Mouse (Mus musculus) CH12.LX (cell line): Measurements from ENCODE around the gene Rsl24d1. TPM values are rescaled to one million over a fixed set of nuclear protein-coding genes. Genes with fewer than 3 reads are reported as not detected.

Experiments used
- DNase-seq: peaks from one replicate; pipeline ENCODE4 v3.0.0-alpha.2; 2013; ENCODE audit errors: extremely low read depth
- H3K27ac ChIP-seq: 2 replicates; pipeline ENCODE4 v1.5.1; 2012; ENCODE audit warnings: low read depth, mild to moderate bottlenecking, control low read depth, moderate library complexity; ENCODE audit not compliant: insufficient read depth
- H3K27me3 ChIP-seq: replicated peaks from 2 replicates; pipeline ENCODE3; 2012; ENCODE audit warnings: inconsistent platforms
- H3K36me3 ChIP-seq, 2 experiments: replicated peaks in 1 of 2; 2 replicates each; pipeline versions ENCODE3 to v1.6.1; 2012; ENCODE audit warnings: inconsistent platforms in 1 of 2, low read length in 1 of 2, mild to moderate bottlenecking in 1 of 2, mixed read lengths in 1 of 2, moderate library complexity in 1 of 2; ENCODE audit not compliant: control insufficient read depth in 1 of 2, insufficient read depth in 1 of 2
- H3K4me1 ChIP-seq, 2 experiments: 2 replicates each; pipeline ENCODE4 v1.6.1; 2012; ENCODE audit warnings: inconsistent platforms in 1 of 2, moderate library complexity in 1 of 2; ENCODE audit not compliant: insufficient read depth in 2 of 2, control insufficient read depth in 1 of 2
- H3K4me2 ChIP-seq: 2 replicates; pipeline ENCODE4 v1.6.1; 2012; ENCODE audit warnings: low read depth, mild to moderate bottlenecking, control low read depth; ENCODE audit not compliant: poor library complexity, insufficient read depth, severe bottlenecking
- H3K4me3 ChIP-seq, 3 experiments: fragments of 150-350 bp in 1 of 3; sonication (generic) in 1 of 3; replicated peaks in 1 of 3; 2 replicates each; pipeline versions ENCODE3 to v1.5.1; 2011 to 2012; ENCODE audit warnings: low read depth in 2 of 3, low read length in 2 of 3, mild to moderate bottlenecking in 2 of 3, moderate library complexity in 2 of 3, control low read depth in 1 of 3, improper control_type of control experiment in 1 of 3, inconsistent platforms in 1 of 3, mixed read lengths in 1 of 3; ENCODE audit not compliant: poor library complexity in 1 of 3
- H3K79me2 ChIP-seq: replicated peaks from 2 replicates; pipeline ENCODE4 v1.6.1; 2012; ENCODE audit warnings: mild to moderate bottlenecking, moderate library complexity; ENCODE audit not compliant: control insufficient read depth, poor library complexity, insufficient read depth, severe bottlenecking; ENCODE audit errors: extremely low read depth
- H3K9ac ChIP-seq: 2 replicates; pipeline ENCODE4 v1.6.1; 2012; ENCODE audit warnings: low read depth, mild to moderate bottlenecking, control low read depth, moderate library complexity; ENCODE audit not compliant: insufficient read depth
- H3K9me3 ChIP-seq: replicated peaks from 2 replicates; pipeline ENCODE3; 2012; ENCODE audit warnings: low read length, inconsistent platforms, mixed read lengths
- CHD1 ChIP-seq: IDR thresholded peaks from 2 replicates; pipeline ENCODE4 v1.6.1; 2012; ENCODE audit warnings: low read depth, low read length, improper control_type of control experiment, inconsistent platforms
- CTCF ChIP-seq, 2 experiments: IDR thresholded peaks in 1 of 2; conservative IDR thresholded peaks in 1 of 2; 2 replicates each; pipeline ENCODE4 v1.5.1; 2011 to 2012; ENCODE audit warnings: low read depth in 2 of 2, low read length in 2 of 2, improper control_type of control experiment in 1 of 2, inconsistent platforms in 1 of 2, mild to moderate bottlenecking in 1 of 2, moderate library complexity in 1 of 2
- E2F4 ChIP-seq: IDR thresholded peaks from 2 replicates; pipeline ENCODE4 v1.6.1; 2011; ENCODE audit warnings: low read depth, low read length, improper control_type of control experiment; ENCODE audit not compliant: insufficient replicate concordance
- ELF1 ChIP-seq: IDR thresholded peaks from 2 replicates; pipeline ENCODE4 v1.6.1; 2014; ENCODE audit warnings: low read depth, mild to moderate bottlenecking, inconsistent platforms, low read length, improper control_type of control experiment
- ETS1 ChIP-seq: conservative IDR thresholded peaks from 2 replicates; pipeline ENCODE4 v1.6.1; 2012; ENCODE audit warnings: low read depth, mild to moderate bottlenecking, inconsistent platforms, low read length, improper control_type of control experiment, moderate library complexity
- GABPA ChIP-seq: IDR thresholded peaks from 2 replicates; pipeline ENCODE4 v1.6.1; 2012; ENCODE audit warnings: low read depth, low read length, improper control_type of control experiment, inconsistent platforms; ENCODE audit not compliant: insufficient replicate concordance
- IRF4 ChIP-seq: IDR thresholded peaks from 2 replicates; pipeline ENCODE4 v1.6.1; 2014; ENCODE audit warnings: low read depth, mild to moderate bottlenecking, inconsistent platforms, low read length, improper control_type of control experiment
- JUN ChIP-seq: IDR thresholded peaks from 2 replicates; pipeline ENCODE4 v1.6.1; 2011; ENCODE audit warnings: low read depth, mild to moderate bottlenecking, low read length, improper control_type of control experiment, moderate library complexity; ENCODE audit not compliant: insufficient read depth
- KAT2A ChIP-seq: IDR thresholded peaks from 2 replicates; pipeline ENCODE4 v1.6.1; 2012; ENCODE audit warnings: low read length, improper control_type of control experiment, inconsistent platforms; ENCODE audit not compliant: insufficient replicate concordance
- MAX ChIP-seq: IDR thresholded peaks from 2 replicates; pipeline ENCODE4 v1.6.1; 2011; ENCODE audit warnings: low read length, improper control_type of control experiment
- MAZ ChIP-seq: IDR thresholded peaks from 2 replicates; pipeline ENCODE4 v1.6.1; 2012; ENCODE audit warnings: low read depth, mild to moderate bottlenecking, inconsistent platforms, low read length, improper control_type of control experiment, moderate library complexity
- MEF2A ChIP-seq: IDR thresholded peaks from 2 replicates; pipeline ENCODE4 v1.6.1; 2014; ENCODE audit warnings: low read depth, mild to moderate bottlenecking, inconsistent platforms, low read length, improper control_type of control experiment, borderline replicate concordance
- MYC ChIP-seq: IDR thresholded peaks from 2 replicates; pipeline ENCODE4 v1.6.1; 2011; ENCODE audit warnings: low read depth, mild to moderate bottlenecking, improper control_type of control experiment, low read length
- PAX5 ChIP-seq: IDR thresholded peaks from 2 replicates; pipeline ENCODE4 v1.6.1; 2012; ENCODE audit warnings: low read length, inconsistent platforms, mixed read lengths
- POLR2AphosphoS2 ChIP-seq: IDR thresholded peaks from 2 replicates; pipeline ENCODE4 v1.6.1; 2011; ENCODE audit warnings: low read depth, low read length, improper control_type of control experiment
- RCOR1 ChIP-seq: conservative IDR thresholded peaks from 2 replicates; pipeline ENCODE4 v1.6.1; 2012; ENCODE audit warnings: low read depth, mild to moderate bottlenecking, inconsistent platforms, low read length, improper control_type of control experiment
- SIN3A ChIP-seq: IDR thresholded peaks from 2 replicates; pipeline ENCODE4 v1.6.1; 2012; ENCODE audit warnings: low read length, improper control_type of control experiment, inconsistent platforms
- SMC3 ChIP-seq: IDR thresholded peaks from 2 replicates; pipeline ENCODE4 v1.6.1; 2011; ENCODE audit warnings: low read depth, low read length, improper control_type of control experiment
- USF2 ChIP-seq: conservative IDR thresholded peaks from 2 replicates; pipeline ENCODE4 v1.6.1; 2011; ENCODE audit warnings: low read depth, low read length, improper control_type of control experiment
- ZKSCAN1 ChIP-seq: IDR thresholded peaks from 2 replicates; pipeline ENCODE4 v1.6.1; 2012; ENCODE audit warnings: low read depth, inconsistent platforms, low read length, improper control_type of control experiment, borderline replicate concordance
- ZMIZ1 ChIP-seq: IDR thresholded peaks from 2 replicates; pipeline ENCODE4 v1.6.1; 2012; ENCODE audit warnings: low read depth, mild to moderate bottlenecking, inconsistent platforms, low read length, improper control_type of control experiment
- ZNF384 ChIP-seq: IDR thresholded peaks from 2 replicates; pipeline ENCODE4 v1.6.1; 2012; ENCODE audit warnings: low read depth, low read length, improper control_type of control experiment, inconsistent platforms
- dilution Hi-C: fragments of 300-500 bp; cut with MboI; formaldehyde crosslinking; loops from 2 replicates; pipeline ENCODE4 v1.14.3; 2020; ENCODE audit warnings: low sequenced_read_pairs; ENCODE audit not compliant: extremely low pct_unique_long_range_greater_than_20kb, extremely low pct_ligation_motif_present
- in situ Hi-C: fragments of 300-500 bp; cut with MboI; formaldehyde crosslinking; loops from 3 replicates; pipeline ENCODE4 v1.14.3; 2019; ENCODE audit warnings: low sequenced_read_pairs, low pct_ligation_motif_present, low pct_unique_long_range_greater_than_20kb, mixed read lengths
- polyA plus RNA-seq: library from polyadenylated mRNA; unstranded; fragments of >175 nt; gene quantifications from 2 replicates; pipeline ENCODE4 v1.2.1, GENCODE M21; 2012; ENCODE audit warnings: low read depth; ENCODE audit not compliant: insufficient read length
- total RNA-seq, 2 experiments: library from RNA; depleted of rRNA; stranded (reverse); fragments of 300-350 nt in 1 of 2; fragments of >200 nt in 1 of 2; gene quantifications; 2 replicates each; pipeline ENCODE4 v1.2.3; 2012 to 2014

Rsl24d1 gene
- total and polyA plus RNA-seq, 3 experiments = 108 to 365 (median 202) TPM

DNA sequence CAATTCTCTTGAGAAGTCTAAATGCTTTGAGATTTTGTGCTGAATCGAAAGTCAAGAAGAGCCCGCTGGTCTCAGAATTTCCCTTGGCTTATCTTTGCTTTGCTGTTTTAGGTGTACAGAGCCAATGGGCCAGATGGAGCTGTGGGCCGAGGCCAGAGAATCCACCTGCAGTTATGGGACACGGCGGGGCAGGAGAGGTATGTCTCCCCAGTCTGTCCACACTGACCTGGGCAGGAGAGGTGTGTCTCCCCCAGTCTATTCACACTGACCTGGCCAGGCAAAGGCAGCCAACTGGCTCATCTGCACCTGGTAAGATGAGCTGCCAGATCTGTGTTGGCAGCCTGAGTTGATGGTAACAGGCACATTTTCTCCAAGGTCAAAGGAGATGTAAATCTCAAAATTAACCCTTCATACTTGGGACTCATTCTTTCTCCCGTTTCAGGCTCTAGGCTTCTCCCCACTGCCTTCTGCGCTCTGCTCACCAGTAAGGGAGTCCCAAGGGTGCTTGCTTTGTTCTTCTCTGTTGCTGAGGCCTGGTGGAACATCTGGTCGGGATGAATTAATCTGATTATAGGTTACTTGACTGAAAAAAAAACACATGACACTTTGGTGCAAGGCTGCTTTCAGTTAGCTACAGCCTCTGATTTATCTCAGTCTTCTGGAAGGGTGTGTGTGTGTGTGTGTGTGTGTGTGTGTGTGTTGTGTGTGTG, 30.8 kb upstream of the Rsl24d1 start:
- Histone ChIP-seq H3K9me3 (no peaks in the 10 kb centered on the region), H3K27ac (no peak overlapping the region), H3K9ac (no peak overlapping the region), H3K27me3 (no peaks in the 10 kb centered on the region), H3K4me2 (no peak overlapping the region), H3K4me1 (peaks cover 7 to 57% of the 10 kb centered on the region in 2 experiments; a peak in 3 of 4 replicates), H3K4me3 (no peak overlapping the region), H3K36me3 (peaks cover 12 to 39% of the 10 kb centered on the region in 2 experiments), H3K79me2 (no peaks in the 10 kb centered on the region)
- no peak for DNase-seq
- dilution Hi-C loops = no loop called here
- in situ Hi-C loops = loop anchor here (25.0 kb wide), 1 partner anchor 320 kb away; no protein-coding TSS in a partner anchor
- TF ChIP-seq GABPA (no peak), ELF1 (no peak), MYC (no peak), MAX (no peak), MEF2A (no peak), RCOR1 (no peak), MAZ (no peak)

DNA sequence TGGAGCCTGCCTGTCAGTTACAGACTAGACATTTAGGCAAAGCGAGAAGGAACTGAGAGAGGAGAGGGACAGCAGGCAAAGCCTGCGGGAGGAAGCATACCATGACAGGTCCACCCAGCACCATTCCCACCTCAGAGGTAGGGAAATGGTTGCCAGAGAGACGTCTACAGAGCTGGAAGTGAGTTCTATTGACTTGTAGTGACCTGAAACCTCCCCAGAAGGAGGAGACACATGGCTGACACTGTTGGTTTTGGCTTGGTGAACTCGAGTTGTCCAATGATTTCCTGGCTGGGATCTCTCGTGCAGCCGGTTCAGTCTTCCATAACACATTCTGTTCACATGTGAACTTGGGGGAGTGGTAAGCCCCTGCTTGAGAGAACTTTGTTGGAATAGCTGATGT, 29.3 kb upstream of the Rsl24d1 start:
- DNase-seq = no peak
- Histone ChIP-seq H3K4me3 (no peak overlapping the region), H3K4me2 (no peak overlapping the region), H3K27ac (no peak overlapping the region), H3K36me3 (peaks cover 12 to 35% of the 10 kb centered on the region in 2 experiments), H3K4me1 (peaks cover 7 to 72% of the 10 kb centered on the region in 2 experiments; a peak in 3 of 4 replicates), H3K27me3 (no peaks in the 10 kb centered on the region), H3K9me3 (no peaks in the 10 kb centered on the region), H3K9ac (no peak overlapping the region), H3K79me2 (no peaks in the 10 kb centered on the region)
- dilution Hi-C loops = no loop called here
- TF ChIP-seq ZNF384 (no peak), USF2 (no peak), SMC3 (no peak), ELF1 (no peak), ETS1 (no peak), ZKSCAN1 (no peak), E2F4 (no peak), RCOR1 (no peak), POLR2AphosphoS2 (no peak), CHD1 (no peak), CTCF (conservative IDR thresholded peaks at IDR 0.05 in 1 of 2, IDR thresholded peaks at IDR 0.05 in 1 of 2; ENCODE audit: low read depth in 2 of 2, low read length in 2 of 2) (no peak), IRF4 (no peak), SIN3A (no peak), JUN (no peak), PAX5 (no peak), KAT2A (no peak), ZMIZ1 (no peak)
- in situ Hi-C loops = loop anchor here (25.0 kb wide), 1 partner anchor 322 kb away; no protein-coding TSS in a partner anchor
